Mouse (Mus musculus) heart, embryonic 12.5 days (tissue): ENCODE measurements around the gene Gm9887. TPM values are rescaled to one million over a fixed set of nuclear protein-coding genes. Genes with fewer than 3 reads are reported as not detected.

Experiments
- ATAC-seq: fragments of 200-750 bp; cut with Nextera tagmentation; 2 replicates; pipeline ENCODE4 v1.8.0; 2017; ENCODE audit warnings: moderate TSS enrichment, moderate library complexity; ENCODE audit not compliant: insufficient number of reproducible peaks, low FRiP score
- H3K27ac ChIP-seq: fragments of 300-500 bp; sonication (generic); 2 replicates; pipeline ENCODE4 v1.5.1; 2016; ENCODE audit warnings: mild to moderate bottlenecking, moderate library complexity; ENCODE audit not compliant: poor library complexity, severe bottlenecking
- H3K27me3 ChIP-seq: fragments of 300-500 bp; sonication (generic); replicated peaks from 2 replicates; pipeline ENCODE4 v1.6.1; 2016; ENCODE audit warnings: mild to moderate bottlenecking, moderate library complexity
- H3K36me3 ChIP-seq: fragments of 300-500 bp; sonication (generic); 2 replicates; pipeline ENCODE4 v1.6.1; 2016; ENCODE audit warnings: mild to moderate bottlenecking, moderate library complexity
- H3K4me1 ChIP-seq: fragments of 300-500 bp; sonication (generic); replicated peaks from 2 replicates; pipeline ENCODE4 v1.6.1; 2016; ENCODE audit warnings: mild to moderate bottlenecking
- H3K4me2 ChIP-seq: fragments of 300-500 bp; sonication (generic); 2 replicates; pipeline ENCODE4 v1.6.1; 2016; ENCODE audit warnings: mild to moderate bottlenecking, moderate library complexity
- H3K4me3 ChIP-seq: fragments of 300-500 bp; sonication (generic); 2 replicates; pipeline ENCODE4 v1.5.1; 2016; ENCODE audit warnings: mild to moderate bottlenecking
- H3K9ac ChIP-seq: fragments of 300-500 bp; sonication (generic); 2 replicates; pipeline ENCODE4 v1.6.1; 2016; ENCODE audit warnings: mild to moderate bottlenecking, moderate library complexity
- H3K9me3 ChIP-seq: fragments of 300-500 bp; sonication (generic); replicated peaks from 2 replicates; pipeline ENCODE4 v1.6.1; 2016; ENCODE audit warnings: mild to moderate bottlenecking, moderate library complexity
- WGBS: fragments of 180-500 bp; shearing (Covaris S2); methylation state at CpG from one replicate; pipeline ENCODE4 v1.1.7; 2016; 5-methylcytosine and 5-hydroxymethylcytosine counted together
- microRNA-seq: library from miRNA; unstranded; fragments of <30 nt; microRNA quantifications from one replicate; pipeline ENCODE4, GENCODE M21; 2017
- polyA plus RNA-seq: library from polyadenylated mRNA; unstranded; fragments of >200 nt; fragmentation: Nextera tagmentation; extraction: Ambion mirVana; gene quantifications from 2 replicates; pipeline ENCODE4 v1.2.1, GENCODE M21; 2016

Gene Gm9887
- polyA plus RNA-seq, 1 experiment from 2014 or later, result 2.4 TPM

DNA sequence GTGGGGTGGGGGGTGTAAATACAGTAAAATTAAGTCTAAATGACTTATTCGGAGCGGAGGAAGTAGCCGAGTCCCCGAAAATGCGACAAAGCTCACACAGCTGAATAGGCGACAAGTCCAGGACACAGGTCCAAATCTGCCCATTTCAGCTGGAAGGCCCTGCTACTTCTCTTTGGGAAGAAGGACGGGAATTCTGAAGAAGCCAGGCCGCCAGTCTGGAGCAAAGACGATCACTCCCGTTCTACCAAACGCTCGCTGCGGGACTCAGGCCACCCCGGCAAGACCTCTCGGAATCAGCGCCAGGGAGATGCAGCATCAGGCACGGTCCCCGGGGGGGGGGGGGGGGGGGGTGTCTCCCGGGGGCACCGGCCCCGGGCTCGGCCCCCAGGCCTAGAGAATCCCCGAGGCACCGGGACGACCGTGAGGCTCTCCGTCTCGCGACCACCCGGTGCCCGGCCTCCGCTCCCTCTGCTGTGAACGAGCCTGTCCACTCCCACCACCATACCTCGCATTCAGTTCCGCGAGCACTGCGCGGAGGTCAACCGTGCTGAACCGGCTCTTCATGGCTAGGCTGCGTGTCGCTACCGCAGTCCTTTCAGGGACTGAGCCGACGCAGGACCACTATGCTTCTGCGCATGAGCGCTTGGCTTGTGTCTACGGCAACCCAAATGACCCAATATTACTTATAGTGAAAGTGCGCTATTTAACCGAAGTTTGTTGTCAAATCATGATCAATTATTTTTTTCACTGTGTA, 15.5 kb downstream of the Gm9887 start, which contains the start of gene Nemf:
Gene Nemf (minus strand): TSS at position 620 of the 754 bp plus-strand sequence.
- under 1% methylated on average over 42 of the region's 50 CpGs for WGBS
- peak within 1 kb of the TSS; percentile 93 for H3K9ac ChIP-seq
- peaks cover 28% of the 10 kb centered on the region for H3K36me3 ChIP-seq

DNA sequence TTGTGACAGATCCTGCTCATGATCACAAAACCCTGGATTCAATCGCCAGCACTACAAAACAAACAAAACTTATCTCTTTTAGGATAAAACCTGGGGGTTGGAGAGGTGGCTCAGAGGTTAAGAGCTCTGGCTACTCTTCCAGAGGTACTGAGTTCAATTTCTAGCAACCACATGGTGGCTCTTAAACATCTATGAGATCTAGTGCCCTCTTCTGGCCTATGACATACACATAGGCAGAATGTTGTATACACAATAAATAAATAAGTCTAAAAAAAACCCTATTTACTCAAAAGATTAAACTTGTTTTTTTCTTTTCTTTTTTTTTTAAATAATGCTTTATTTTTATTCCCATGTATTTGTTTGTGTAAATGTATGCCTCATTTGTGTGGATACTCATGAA, 20.6 kb downstream of the Gm9887 start:
- Histone ChIP-seq H3K27me3 (no peaks in the 10 kb centered on the region), H3K27ac (no peak overlapping the region), H3K9ac (no peak overlapping the region), H3K36me3 (peaks cover 68% of the 10 kb centered on the region), H3K9me3 (no peaks in the 10 kb centered on the region), H3K4me1 (peaks cover 6% of the 10 kb centered on the region; the same call in 1 of the 2 replicates), H3K4me3 (no peak overlapping the region), H3K4me2 (no peak overlapping the region)
- 80% methylated on average over 1 of the region's 1 CpGs for WGBS
- no peak for ATAC-seq

More for the DNA sequence above, 15.5 kb downstream of the Gm9887 start, which contains the start of gene Nemf:
- Histone ChIP-seq H3K4me3 (peak within 1 kb of the TSS; percentile 87), H3K27me3 (no peaks in the 10 kb centered on the region), H3K4me2 (peak within 1 kb of the TSS; percentile 85), H3K4me1 (peaks cover 6% of the 10 kb centered on the region; the same call in 1 of the 2 replicates), H3K9me3 (no peaks in the 10 kb centered on the region), H3K27ac (peak within 1 kb of the TSS; percentile 69)
- peak; percentile 60; the same call in 1 of the 2 replicates for ATAC-seq

DNA sequence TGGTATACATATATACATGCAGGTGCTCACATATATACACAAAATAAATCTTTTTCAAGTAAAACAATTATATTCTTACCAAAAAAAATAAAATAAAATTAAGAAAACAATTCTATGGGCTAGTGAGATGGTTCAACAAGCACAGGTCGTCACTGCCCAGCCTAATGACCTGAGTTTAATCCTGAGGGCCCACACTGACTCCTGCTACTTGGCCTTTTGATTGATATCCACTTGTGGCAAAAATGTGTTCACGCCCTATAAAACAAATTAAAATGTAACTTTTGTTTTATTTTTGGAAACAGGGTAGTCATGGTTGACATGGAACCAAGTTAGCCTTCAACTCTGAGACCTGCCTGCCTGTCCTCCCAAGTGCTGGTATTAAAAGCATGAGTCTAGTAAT, 22.3 kb downstream of the Gm9887 start:
- H3K4me2 ChIP-seq, result no peak overlapping the region
- H3K27ac ChIP-seq, result no peak overlapping the region
- WGBS, result 84% methylated on average over 2 of the region's 2 CpGs
- no peaks in the 10 kb centered on the region for H3K9me3 ChIP-seq
- H3K4me3 ChIP-seq, result no peak overlapping the region
- H3K27me3 ChIP-seq, result no peaks in the 10 kb centered on the region
- ATAC-seq, result no peak
- peaks cover 75% of the 10 kb centered on the region for H3K36me3 ChIP-seq
- no peaks in the 10 kb centered on the region for H3K4me1 ChIP-seq
- no peak overlapping the region for H3K9ac ChIP-seq

DNA sequence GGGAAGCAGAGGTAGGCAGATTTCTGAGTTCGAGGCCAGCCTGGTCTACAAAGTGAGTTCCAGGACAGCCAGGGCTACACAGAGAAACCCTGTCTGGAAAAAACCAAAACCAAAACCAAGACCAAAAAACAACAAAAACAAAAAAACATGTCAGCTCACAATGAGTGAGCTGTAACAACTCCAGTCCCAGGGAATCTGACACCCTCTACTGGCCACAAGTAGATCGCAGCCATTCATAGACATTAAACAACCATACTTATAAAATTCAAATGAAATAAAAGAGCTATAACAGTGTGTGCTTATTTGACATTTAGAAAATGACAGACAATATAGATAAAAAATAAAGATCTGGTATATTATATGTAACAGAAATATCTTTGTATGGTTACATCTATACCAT, 38.7 kb downstream of the Gm9887 start:
- WGBS, result 84% methylated on average over 2 of the region's 2 CpGs
- Histone ChIP-seq H3K36me3 (peaks cover 66% of the 10 kb centered on the region), H3K9me3 (no peaks in the 10 kb centered on the region), H3K9ac (no peak overlapping the region), H3K4me3 (no peak overlapping the region), H3K4me1 (no peaks in the 10 kb centered on the region), H3K27ac (no peak overlapping the region), H3K4me2 (no peak overlapping the region), H3K27me3 (no peaks in the 10 kb centered on the region)
- ATAC-seq, result no peak

DNA sequence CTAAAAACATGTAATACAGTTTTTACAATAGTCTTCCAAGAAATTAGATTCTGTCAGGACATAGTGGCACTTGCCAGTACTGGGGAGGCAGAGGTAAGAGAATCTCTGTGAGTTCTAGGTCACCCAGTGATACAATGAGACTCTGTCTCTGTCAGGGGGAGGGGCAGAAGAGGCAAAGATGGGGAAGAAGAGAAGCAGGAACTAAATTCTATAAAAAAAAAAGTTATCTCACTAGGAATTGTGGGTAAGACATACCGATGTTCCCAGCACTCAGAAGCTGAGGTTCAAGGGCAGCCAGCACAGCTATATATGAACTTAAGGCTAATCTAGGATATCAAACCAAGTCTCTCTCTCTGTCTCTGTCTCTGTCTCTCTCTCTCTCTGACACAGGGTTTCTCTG, 40.1 kb downstream of the Gm9887 start:
- no peak overlapping the region for H3K9ac ChIP-seq
- H3K4me1 ChIP-seq, result no peaks in the 10 kb centered on the region
- 87% methylated on average over 1 of the region's 1 CpGs for WGBS
- peaks cover 68% of the 10 kb centered on the region for H3K36me3 ChIP-seq
- no peak overlapping the region for H3K4me2 ChIP-seq
- H3K27me3 ChIP-seq, result no peaks in the 10 kb centered on the region
- H3K9me3 ChIP-seq, result no peaks in the 10 kb centered on the region
- no peak overlapping the region for H3K27ac ChIP-seq
- no peak overlapping the region for H3K4me3 ChIP-seq
- ATAC-seq, result no peak

DNA sequence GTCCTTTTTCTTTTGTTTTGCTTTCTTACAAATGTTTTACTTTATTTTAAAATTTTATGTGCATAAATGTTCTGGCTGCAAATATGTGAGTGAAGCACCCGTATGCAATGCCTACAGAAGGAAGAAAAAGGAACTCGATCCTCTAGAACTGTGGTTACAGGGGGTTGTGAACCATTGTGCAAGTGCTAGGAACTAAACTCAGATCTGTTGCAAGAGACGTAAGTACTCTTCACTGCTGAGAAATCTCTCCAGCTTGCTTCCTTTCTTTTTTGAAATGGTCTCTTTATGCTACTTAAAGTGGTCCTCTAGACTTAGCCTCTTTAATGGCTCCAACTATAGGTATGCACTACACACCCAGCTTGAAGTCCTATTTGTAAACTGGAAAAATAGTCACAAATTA, 41.1 kb downstream of the Gm9887 start:
- no peak overlapping the region for H3K4me3 ChIP-seq
- no peak overlapping the region for H3K27ac ChIP-seq
- H3K4me1 ChIP-seq, result no peaks in the 10 kb centered on the region
- peaks cover 65% of the 10 kb centered on the region for H3K36me3 ChIP-seq
- H3K27me3 ChIP-seq, result no peaks in the 10 kb centered on the region
- H3K9ac ChIP-seq, result no peak overlapping the region
- no peaks in the 10 kb centered on the region for H3K9me3 ChIP-seq
- H3K4me2 ChIP-seq, result no peak overlapping the region
- ATAC-seq, result no peak
- WGBS, result 91% methylated on average over 3 of the region's 3 CpGs

Small RNA genes lying within 50 kb of the gene (microRNA-seq; reads per million reads assigned to microRNA genes)
- gene Gm47299 (0.71 reads per million), gene Gm47305 (not detected)

Other genes starting within 250 kb of the Gm9887 start
- gene Rps29, start 213.3 kb downstream of the Gm9887 start, polyA plus RNA-seq, result 1,310 and 1,336 TPM in 2 replicates
- 16.1 and 17.5 TPM in 2 replicates for gene Lrr1, start 203.6 kb downstream of the Gm9887 start, polyA plus RNA-seq
- gene Rpl36al, start 188.4 kb downstream of the Gm9887 start, polyA plus RNA-seq, result 572 and 579 TPM in 2 replicates
- gene Mgat2, start 188.3 kb downstream of the Gm9887 start, polyA plus RNA-seq, result 56.2 and 56.8 TPM in 2 replicates
- gene Gm49383, start 175.4 kb downstream of the Gm9887 start, polyA plus RNA-seq, result 18.5 and 19.4 TPM in 2 replicates
- gene Dnaaf2, start 174.0 kb downstream of the Gm9887 start, polyA plus RNA-seq, result 8.1 and 9.1 TPM in 2 replicates
- 16.0 and 19.2 TPM in 2 replicates for gene Gm49384, start 168.2 kb downstream of the Gm9887 start, polyA plus RNA-seq
- gene Pole2, start 144.3 kb downstream of the Gm9887 start, polyA plus RNA-seq, result 16.7 and 19.7 TPM in 2 replicates
- 7.7 and 8.0 TPM in 2 replicates for gene Klhdc1, start 131.3 kb downstream of the Gm9887 start, polyA plus RNA-seq
- gene Klhdc2, start 75.8 kb downstream of the Gm9887 start, polyA plus RNA-seq, result 142 and 144 TPM in 2 replicates
- gene Nemf, start 15.3 kb downstream of the Gm9887 start, polyA plus RNA-seq, result 69.5 and 71.0 TPM in 2 replicates
- gene Arf6, start 308 bp downstream of the Gm9887 start, polyA plus RNA-seq, result 53.9 and 55.7 TPM in 2 replicates
- 19.2 and 21.4 TPM in 2 replicates for gene Vcpkmt, start 210.6 kb upstream of the Gm9887 start, polyA plus RNA-seq